Comparison of ENCODE assay signal across 8 mouse cellular contexts in genomic region chr19:45081841-45082550, GRCm38 (mm10). TPM values are rescaled to one million over a fixed set of nuclear protein-coding genes. Genes with fewer than 3 reads are reported as not detected.
DNase-seq lines count a peak whose midpoint lies in the region; ATAC-seq and TF ChIP-seq lines count a peak whose summit lies in the region.

No protein-coding gene starts in this region.

- TF ChIP-seq EP300 in liver, embryonic 14.5 days (IDR thresholded peaks at IDR 0.05; ENCODE audit: low read depth), result no peak

- intact Hi-C loops in left cerebral cortex, adult 2 months (cut with DNase I), result loop anchor here (2.0 kb wide), 1 partner anchor 77 kb away; no protein-coding TSS in a partner anchor

- no peaks in the 10 kb centered on the region for H3K36me3 ChIP-seq in liver, embryonic 14.5 days (replicated peaks; ENCODE audit: control insufficient read depth, insufficient read depth, low read depth)

- POLR2A ChIA-PET in Patski (lab: Charles Lee), result no interaction called here

- H3K4me1 ChIP-seq in liver, embryonic 14.5 days (replicated peaks; ENCODE audit: control insufficient read depth in 2 of 2, insufficient read depth in 2 of 2, low read length in 1 of 2), result peaks cover 0 to 2% of the 10 kb centered on the region in 2 experiments; a peak in 2 of 4 replicates

- ATAC-seq in Patski, result peak; percentile 33
- no peak for ATAC-seq in liver, embryonic 14.5 days (ENCODE audit: insufficient read depth)

- peaks cover 56% of the 10 kb centered on the region for H3K27me3 ChIP-seq in Patski
- H3K27me3 ChIP-seq in liver, embryonic 14.5 days (ENCODE audit: control insufficient read depth, insufficient read depth, low read length), result peaks cover 55% of the 10 kb centered on the region

- H3K4me2 ChIP-seq in liver, embryonic 14.5 days (ENCODE audit: low read depth), result no peak overlapping the region

- DNase-seq in cerebellum, adult 11-12 months, result peak; percentile 46
- DNase-seq in cerebellum, adult 11 months, result no peak
- DNase-seq in left cerebral cortex, adult 2 months (ENCODE audit: extremely low spot score in 1 of 2, low spot score in 2 of 2), result no peak
- no peak for DNase-seq in left cerebral cortex, adult 11 months (ENCODE audit: low spot score)
- no peak for DNase-seq in Patski (ENCODE audit: low read depth, low spot score)
- DNase-seq in embryo, embryonic 10.5 days (ENCODE audit: low spot score), result peak; percentile 84
- no peak for DNase-seq in liver, embryonic 14.5 days (ENCODE audit: low read depth in 3 of 3, low spot score in 3 of 3)
- peak; percentile 83 for DNase-seq in thymus, postnatal 4 days

- no peak overlapping the region for H3K4me3 ChIP-seq in left cerebral cortex, adult 2 months
- no peak overlapping the region for H3K4me3 ChIP-seq in liver, embryonic 14.5 days (ENCODE audit: insufficient read depth in 1 of 2, low read depth in 2 of 2, low read length in 2 of 2)

- no peaks in the 10 kb centered on the region for H3K9me3 ChIP-seq in liver, embryonic 14.5 days (ENCODE audit: control insufficient read depth, low read length)

- WGBS in liver, embryonic 14.5 days (ENCODE audit: insufficient replicate concordance), result 9% methylated on average over 11 of the region's 11 CpGs

- CTCF ChIA-PET in Patski (lab: Charles Lee), result interaction anchor here (1.0 to 1.6 kb wide), 4 partner anchors 8 to 79 kb away, joined by 3 to 10 read pairs (median 4); no protein-coding TSS in a partner anchor

- TF ChIP-seq CTCF in left cerebral cortex, adult 2 months (IDR thresholded peaks at IDR 0.05), result peak; percentile 69
- TF ChIP-seq CTCF in Patski (IDR thresholded peaks at IDR 0.05), result no peak
- peak; percentile 68 for TF ChIP-seq CTCF in liver, embryonic 14.5 days (IDR thresholded peaks at IDR 0.05; ENCODE audit: low read depth)

- no peak overlapping the region for H3K27ac ChIP-seq in left cerebral cortex, adult 2 months
- H3K27ac ChIP-seq in liver, embryonic 14.5 days, result no peak overlapping the region

- H3K9ac ChIP-seq in liver, embryonic 14.5 days (replicated peaks), result no peak overlapping the region

- in situ Hi-C loops in Patski (cut with MboI; ENCODE audit: low pct_unique_long_range_greater_than_20kb), result loop anchor here (5.0 kb wide), 1 partner anchor 80 kb away; no protein-coding TSS in a partner anchor

RNA-seq across cellular contexts. Expression of gene Kazald1, which starts 7.0 kb away (rescaled TPM):
- total RNA-seq in left cerebral cortex, adult 2 months (2021), result 1 to 10 TPM; 4.3 to 5.5 TPM
- 2.1 TPM for polyA plus RNA-seq in Patski (2021)
- 0.15 and 0.22 TPM in 2 replicates for polyA plus RNA-seq in liver, embryonic 14.5 days (2012; rRNA removed)
- 0.13 and 0.29 TPM in 2 replicates for polyA plus RNA-seq in liver, embryonic 14.5 days (2014; fragmentation: Nextera tagmentation; extraction: Ambion mirVana)

RNA-seq across cellular contexts. Expression of gene Sfxn3, which starts 34.7 kb away (rescaled TPM):
- total RNA-seq in left cerebral cortex, adult 2 months (2021), result 100 to 1,000 TPM; 120 to 125 TPM
- polyA plus RNA-seq in Patski (2021), result 77.1 TPM
- 2.4 TPM in 2 replicates for polyA plus RNA-seq in liver, embryonic 14.5 days (2012; rRNA removed)
- polyA plus RNA-seq in liver, embryonic 14.5 days (2014; fragmentation: Nextera tagmentation; extraction: Ambion mirVana), result 1.8 and 2.5 TPM in 2 replicates

RNA-seq across cellular contexts. Expression of gene Pdzd7, which starts 36.5 kb away (rescaled TPM):
- 1 to 10 TPM; 5.2 to 6.1 TPM for total RNA-seq in left cerebral cortex, adult 2 months (2021)
- 4.9 TPM for polyA plus RNA-seq in Patski (2021)
- polyA plus RNA-seq in liver, embryonic 14.5 days (2012; rRNA removed), result 0.02 and 0.03 TPM in 2 replicates
- polyA plus RNA-seq in liver, embryonic 14.5 days (2014; fragmentation: Nextera tagmentation; extraction: Ambion mirVana), result not detected in 2 replicates

Comparison
In these comparisons a context has a peak if more than half of its experiments do, and no peak if none do; other contexts are left out.
1. DNase-seq: peak in cerebellum, adult 11-12 months (single experiment), embryo, embryonic 10.5 days (single experiment) and thymus, postnatal 4 days (single experiment); none in cerebellum, adult 11 months (single experiment), left cerebral cortex, adult 2 months (0 of 2), left cerebral cortex, adult 11 months (single experiment), Patski (single experiment) and liver, embryonic 14.5 days (0 of 3).
2. RNA of gene Sfxn3, which starts 34.7 kb away (polyA plus RNA-seq): 77.1 TPM in Patski (single experiment); 1.8 to 2.5 TPM in liver, embryonic 14.5 days; every median in the first group is over 10 times any median in the second.